Mouse (Mus musculus) megakaryocyte-erythroid progenitor cell, adult 5-6 weeks (primary cell): ENCODE data around the gene Amelx. TPM values are rescaled to one million over a fixed set of nuclear protein-coding genes. Genes with fewer than 3 reads are reported as not detected.
A peak's percentile ranks its signal among the peaks of the same experiment; 100 is the strongest.

Experiments used
- ATAC-seq: replicated peaks from 2 replicates; pipeline ENCODE4 v1.8.0; 2016; ENCODE audit warnings: mild to moderate bottlenecking, inconsistent platforms; ENCODE audit not compliant: severe bottlenecking, poor library complexity, low FRiP score, low TSS enrichment
- total RNA-seq, 2 experiments: library from RNA; stranded (forward) in 1 of 2; stranded (reverse) in 1 of 2; fragments of 200-1000, 215-1000 nt in 1 of 2; fragments of >200 nt in 1 of 2; fragmentation: Nextera tagmentation in 1 of 2; gene quantifications; 2 replicates each; pipeline ENCODE4 v1.2.3; 2014 to 2017

The Amelx gene
- not detected in 2 replicates for total RNA-seq (2014; fragmentation: Nextera tagmentation)
- total RNA-seq (2017): not detected in 2 replicates

- ATAC-seq: no peak
These were observed at the start of gene Amelx for GRCm38 (mm10) chrX:169187100-169187499. Amelx (minus strand) TSS chrX:169187200.

DNA sequence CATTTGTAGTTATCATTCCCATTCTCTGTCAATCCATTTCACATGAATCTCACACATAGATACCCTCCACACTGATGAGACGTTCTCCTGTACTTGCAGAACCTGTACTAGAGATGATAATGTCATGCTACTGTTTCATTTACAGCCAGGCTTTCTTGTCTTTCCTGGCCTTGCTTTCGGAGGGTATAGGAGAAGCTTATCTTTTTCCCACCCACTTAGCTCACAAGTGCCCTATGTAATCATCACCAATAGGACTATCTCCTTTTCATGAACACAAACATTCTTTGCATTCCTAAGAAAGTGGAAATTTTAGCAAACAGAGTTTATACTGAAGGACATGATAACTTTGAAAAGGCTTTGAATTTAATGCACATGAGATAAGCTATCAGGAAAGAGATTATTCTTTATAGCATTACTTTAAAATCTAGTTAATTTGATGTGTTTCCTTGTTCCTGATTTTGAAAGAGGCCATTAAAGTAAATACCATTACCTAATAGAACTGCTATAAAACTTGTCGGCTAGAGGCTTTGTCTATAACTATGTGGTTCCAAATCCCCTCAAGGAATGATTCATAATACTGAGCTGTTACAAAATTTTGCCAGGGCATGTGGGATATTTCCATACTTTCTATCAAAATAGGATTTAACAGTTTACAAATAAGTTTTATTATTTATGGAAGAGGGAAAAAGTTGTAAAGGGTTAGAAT lies 35.5 kb upstream of the Amelx start:
- ATAC-seq: no peak

DNA sequence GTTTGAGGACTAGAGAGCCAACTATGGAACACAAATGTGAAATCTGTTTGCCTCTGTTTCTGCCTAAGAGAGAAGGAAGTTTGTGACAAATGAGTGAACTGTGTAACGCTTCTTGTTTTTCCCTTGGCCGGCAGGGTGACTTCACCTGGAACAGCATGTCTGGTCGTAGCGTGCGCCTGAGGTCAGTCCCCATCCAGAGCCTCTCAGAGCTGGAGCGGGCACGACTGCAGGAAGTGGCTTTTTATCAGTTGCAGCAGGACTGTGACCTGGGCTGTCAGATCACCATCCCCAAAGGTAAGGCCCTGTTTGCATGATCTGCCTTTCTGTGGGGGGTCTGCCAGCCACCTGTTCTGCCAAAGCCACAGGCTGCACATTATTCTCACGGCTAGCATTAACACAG lies 33.1 kb upstream of the Amelx start:
- peak; percentile 78 for ATAC-seq

DNA sequence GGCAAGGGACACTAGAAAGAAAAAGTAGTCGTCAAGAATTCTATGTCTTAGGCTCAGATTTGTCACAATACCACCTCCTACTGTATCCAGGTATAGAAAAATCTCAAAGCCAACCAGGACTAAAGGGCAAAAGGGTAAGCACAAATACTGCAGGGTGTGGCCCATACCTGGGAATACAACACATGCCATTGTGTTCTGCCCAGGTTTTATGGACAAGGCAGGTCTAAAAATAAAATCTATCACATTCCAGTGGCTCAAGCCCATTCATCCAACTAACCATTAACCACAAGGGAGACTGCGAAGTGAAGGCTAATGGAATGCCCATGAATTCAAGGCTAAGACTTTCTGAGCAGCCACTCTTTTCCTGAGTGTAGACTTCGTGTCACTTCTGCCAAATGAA lies 23.0 kb upstream of the Amelx start:
- no peak for ATAC-seq

DNA sequence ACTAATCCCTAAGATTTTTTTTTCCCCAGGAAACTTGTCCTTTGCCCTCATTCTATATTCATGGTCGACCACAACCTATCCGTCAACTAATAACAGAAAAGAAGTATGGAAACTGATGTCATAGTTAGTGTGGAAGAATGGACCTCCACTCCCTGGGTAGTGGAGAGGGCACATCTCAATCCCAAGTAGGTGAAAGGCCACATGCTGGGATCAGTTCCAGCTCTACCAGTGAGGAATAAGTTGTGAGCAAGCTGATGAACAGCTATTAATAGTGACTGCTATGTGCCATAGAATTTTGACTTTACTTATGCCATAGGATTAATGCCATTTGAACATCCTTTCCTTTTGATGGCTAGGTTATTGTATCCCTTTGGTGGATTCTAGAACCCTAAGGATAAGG lies 8.4 kb downstream of the Amelx start:
- no peak for ATAC-seq

GRCm38 (mm10) chrX:169173796-169174195 lies 13.2 kb downstream of the Amelx start:
- ATAC-seq: no peak

- no peak for ATAC-seq
These were observed 16.0 kb downstream of the Amelx start for GRCm38 (mm10) chrX:169170981-169171380.

- ATAC-seq: peak; percentile 95
These were observed 28.6 kb downstream of the Amelx start for GRCm38 (mm10) chrX:169158385-169158784.

DNA sequence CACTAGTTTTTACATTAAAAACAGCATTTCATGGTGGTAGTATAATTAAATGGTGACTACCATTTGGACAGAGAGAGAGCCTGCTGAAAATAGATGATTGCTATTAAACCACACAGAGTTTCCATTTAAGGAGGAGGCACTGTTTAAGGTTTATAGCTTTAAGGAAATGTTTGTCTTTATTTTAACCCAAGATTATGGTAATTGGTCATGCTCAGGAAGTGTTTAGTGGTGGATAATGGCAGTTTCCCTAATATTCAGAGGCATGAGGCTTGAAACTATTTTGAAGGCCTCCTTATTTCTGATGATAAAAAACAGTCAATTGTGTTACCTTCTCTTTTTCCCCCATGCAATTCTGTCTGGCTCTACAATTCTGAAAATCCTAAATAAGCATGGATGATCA lies 33.2 kb downstream of the Amelx start:
- no peak for ATAC-seq

- ATAC-seq: no peak
These were observed 46.5 kb downstream of the Amelx start for GRCm38 (mm10) chrX:169140467-169140866.

- no peak for ATAC-seq
These were observed 47.2 kb downstream of the Amelx start for GRCm38 (mm10) chrX:169139758-169140157.

Other genes starting within 250 kb of the Amelx start
- 25.6 and 34.7 TPM in 2 replicates for gene Hccs, start 133.2 kb upstream of the Amelx start, total RNA-seq (2014; fragmentation: Nextera tagmentation)
- 33.8 and 43.9 TPM in 2 replicates for gene Hccs, start 133.2 kb upstream of the Amelx start, total RNA-seq (2017)